Mouse (Mus musculus) urinary bladder, postnatal 10 days (tissue): ENCODE results near the gene Ttc9c.
A peak's percentile ranks its signal among the peaks of the same experiment; 100 is the strongest.

ENCODE experiments used
- DNase-seq: peaks from one replicate; pipeline ENCODE4 v3.0.0; 2022; ENCODE audit warnings: low spot score

Ttc9c gene

GRCm38 (mm10) chr19:8774086-8774835 lies 44.9 kb downstream of the Ttc9c start, which contains the start of gene Tmem179b:
Gene Tmem179b, minus strand, starts transcription at chr19:8774467.
- DNase-seq: peak; percentile 86

- no peak for DNase-seq
Observed at GRCm38 (mm10) chr19:8773409-8773808, 45.7 kb downstream of the Ttc9c start.

- DNase-seq: no peak
Observed at GRCm38 (mm10) chr19:8772996-8773395, 46.1 kb downstream of the Ttc9c start.

GRCm38 (mm10) chr19:8770567-8771270 lies 48.4 kb downstream of the Ttc9c start, which contains the start of gene Tmem223:
Gene Tmem223, plus strand, starts transcription at chr19:8770996.
- peak; percentile 27 for DNase-seq

GRCm38 (mm10) chr19:8765562-8765961 lies 53.6 kb downstream of the Ttc9c start:
- DNase-seq: no peak

GRCm38 (mm10) chr19:8763276-8763675 lies 55.9 kb downstream of the Ttc9c start:
- DNase-seq: no peak

GRCm38 (mm10) chr19:8760757-8761156 lies 58.4 kb downstream of the Ttc9c start:
- no peak for DNase-seq
